Mouse (Mus musculus) forebrain, embryonic 14.5 days (tissue): ENCODE measurements around the gene Fastk. TPM values are rescaled to one million over a fixed set of nuclear protein-coding genes. Genes with fewer than 3 reads are reported as not detected.

ENCODE experiments used
- ATAC-seq: fragments of 200-750 bp; cut with Nextera tagmentation; 2 replicates; pipeline ENCODE4 v1.8.0; 2017; ENCODE audit warnings: mild to moderate bottlenecking, moderate library complexity
- DNase-seq: peaks from one replicate; pipeline ENCODE4 v3.0.0-alpha.2; 2015; ENCODE audit warnings: low spot score
- H3K27ac ChIP-seq: fragments of 300-500 bp; sonication (generic); 2 replicates; pipeline ENCODE4 v1.5.1; 2014; ENCODE audit warnings: low read depth, mild to moderate bottlenecking, control low read depth, low read length, moderate library complexity
- H3K27me3 ChIP-seq: fragments of 300-500 bp; sonication (generic); replicated peaks from 2 replicates; pipeline ENCODE4 v1.6.1; 2014; ENCODE audit warnings: low read length, control low read depth, mixed read lengths; ENCODE audit not compliant: control insufficient read depth, insufficient read depth
- H3K36me3 ChIP-seq: fragments of 300-500 bp; sonication (generic); 2 replicates; pipeline ENCODE4 v1.6.1; 2014; ENCODE audit warnings: low read length, control low read depth; ENCODE audit not compliant: control insufficient read depth, insufficient read depth
- H3K4me1 ChIP-seq: fragments of 300-500 bp; sonication (generic); 2 replicates; pipeline ENCODE4 v1.6.1; 2014; ENCODE audit warnings: antibody characterized with exemption, low read length, control low read depth; ENCODE audit not compliant: control insufficient read depth, insufficient read depth
- H3K4me2 ChIP-seq: fragments of 300-500 bp; sonication (generic); 2 replicates; pipeline ENCODE4 v1.6.1; 2014; ENCODE audit warnings: mild to moderate bottlenecking, control low read depth, low read length
- H3K4me3 ChIP-seq: fragments of 300-500 bp; sonication (generic); 2 replicates; pipeline ENCODE4 v1.5.1; 2014; ENCODE audit warnings: low read depth, low read length, control low read depth
- H3K9ac ChIP-seq: fragments of 300-500 bp; sonication (generic); 2 replicates; pipeline ENCODE4 v1.6.1; 2014; ENCODE audit warnings: mild to moderate bottlenecking, low read length, control low read depth, moderate library complexity
- H3K9me3 ChIP-seq: fragments of 300-500 bp; sonication (generic); replicated peaks from 2 replicates; pipeline ENCODE4 v1.6.1; 2016; ENCODE audit warnings: low read length, control low read depth, mixed read lengths; ENCODE audit not compliant: control insufficient read depth
- WGBS: fragments of 180-500 bp; shearing (Covaris S2); extraction: QIAGEN DNeasy Blood & Tissue Kit; methylation state at CpG from one replicate; pipeline ENCODE4 v1.1.7; 2014; 5-methylcytosine and 5-hydroxymethylcytosine counted together
- polyA plus RNA-seq: library from polyadenylated mRNA; unstranded; fragments of >200 nt; fragmentation: Nextera tagmentation; extraction: Ambion mirVana; gene quantifications from 2 replicates; pipeline ENCODE4 v1.2.1, GENCODE M21; 2014

Gene Fastk
- polyA plus RNA-seq, 1 experiment from 2014 or later, result 89.3 TPM

DNA sequence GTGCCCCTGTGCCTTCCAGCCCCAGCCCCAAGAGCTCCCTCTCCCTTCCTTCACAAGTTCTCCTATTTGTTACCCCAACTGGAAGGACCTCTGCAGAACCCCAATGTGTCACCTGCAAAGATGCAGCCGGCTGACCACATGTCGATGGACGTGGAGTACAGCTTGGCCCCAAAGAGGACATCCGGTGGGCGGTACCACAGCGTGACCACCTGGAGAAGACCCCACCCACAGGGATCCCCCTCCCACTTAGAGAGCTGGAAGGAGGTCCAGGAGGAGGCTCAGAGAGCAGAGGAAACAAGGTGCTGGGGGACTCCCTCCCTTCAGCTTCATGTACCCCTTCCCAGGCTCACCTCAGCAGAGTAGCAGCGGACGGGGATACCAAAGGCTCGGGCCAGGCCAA is 24.7 kb downstream of the Fastk start:
- 85% methylated on average over 9 of the region's 9 CpGs for WGBS

GRCm38 (mm10) chr5:24417587-24417986 is 27.5 kb downstream of the Fastk start:
- DNase-seq (no peak), ATAC-seq (no peak)
- 90% methylated on average over 10 of the region's 10 CpGs for WGBS
- H3K4me2 ChIP-seq, result no peak overlapping the region
- H3K4me3 ChIP-seq, result no peak overlapping the region
- H3K9ac ChIP-seq, result no peak overlapping the region
- H3K27ac ChIP-seq, result no peak overlapping the region
- no peaks in the 10 kb centered on the region for H3K27me3 ChIP-seq
- peaks cover 30% of the 10 kb centered on the region for H3K36me3 ChIP-seq
- H3K4me1 ChIP-seq, result peaks cover 5% of the 10 kb centered on the region
- H3K9me3 ChIP-seq, result no peaks in the 10 kb centered on the region

More for the DNA sequence above, 24.7 kb downstream of the Fastk start:
- Histone ChIP-seq H3K27me3 (no peaks in the 10 kb centered on the region), H3K36me3 (peaks cover 30% of the 10 kb centered on the region), H3K4me1 (peaks cover 17% of the 10 kb centered on the region), H3K9ac (no peak overlapping the region), H3K27ac (no peak overlapping the region), H3K4me2 (no peak overlapping the region), H3K4me3 (no peak overlapping the region), H3K9me3 (no peaks in the 10 kb centered on the region)
- ATAC-seq, result no peak
- DNase-seq, result no peak

GRCm38 (mm10) chr5:24416222-24416736 is 28.8 kb downstream of the Fastk start:
- H3K4me1 ChIP-seq, result 0 out of 2 replicates have a peak, but pooled peaks cover 2% of the 10 kb centered on the region
- peak overlapping the region; percentile 14; the same call in 1 of the 2 replicates for H3K9ac ChIP-seq
- WGBS, result 3% methylated on average over 21 of the region's 21 CpGs
- DNase-seq (peak; percentile 81), ATAC-seq (peak; percentile 82)
- H3K27ac ChIP-seq, result no peak overlapping the region
- H3K4me2 ChIP-seq, result 0 out of 2 replicates have a peak overlapping the region, but pooled peaks have one; percentile 12
- no peak overlapping the region for H3K4me3 ChIP-seq
- no peaks in the 10 kb centered on the region for H3K9me3 ChIP-seq
- H3K36me3 ChIP-seq, result peaks cover 30% of the 10 kb centered on the region
- H3K27me3 ChIP-seq, result no peaks in the 10 kb centered on the region

GRCm38 (mm10) chr5:24413938-24414337 is 31.1 kb downstream of the Fastk start:
- 86% methylated on average over 13 of the region's 13 CpGs for WGBS
- Histone ChIP-seq H3K4me1 (0 out of 2 replicates have a peak, but pooled peaks cover 2% of the 10 kb centered on the region), H3K9ac (no peak overlapping the region), H3K4me3 (no peak overlapping the region), H3K27ac (no peak overlapping the region), H3K9me3 (no peaks in the 10 kb centered on the region), H3K4me2 (no peak overlapping the region), H3K36me3 (peaks cover 11% of the 10 kb centered on the region; the same call in 1 of the 2 replicates), H3K27me3 (no peaks in the 10 kb centered on the region)
- DNase-seq (no peak), ATAC-seq (no peak)

GRCm38 (mm10) chr5:24413042-24413693 is 31.9 kb downstream of the Fastk start, which contains the start of gene Asic3:
Asic3 (plus strand) TSS chr5:24413392.
- Histone ChIP-seq H3K4me3 (no peak within 1 kb of the TSS), H3K36me3 (0 out of 2 replicates have a peak, but pooled peaks cover 3% of the 10 kb centered on the region), H3K9me3 (no peaks in the 10 kb centered on the region), H3K27me3 (no peaks in the 10 kb centered on the region), H3K27ac (no peak within 1 kb of the TSS), H3K4me2 (no peak within 1 kb of the TSS), H3K9ac (no peak within 1 kb of the TSS), H3K4me1 (0 out of 2 replicates have a peak, but pooled peaks cover 2% of the 10 kb centered on the region)
- no peak for ATAC-seq
- 50% methylated on average over 11 of the region's 11 CpGs for WGBS
- DNase-seq, result no peak

GRCm38 (mm10) chr5:24412063-24412462 is 33.0 kb downstream of the Fastk start:
- Histone ChIP-seq H3K27me3 (no peaks in the 10 kb centered on the region), H3K27ac (no peak overlapping the region), H3K4me2 (no peak overlapping the region), H3K9me3 (no peaks in the 10 kb centered on the region), H3K36me3 (peaks cover 4% of the 10 kb centered on the region), H3K9ac (no peak overlapping the region), H3K4me1 (0 out of 2 replicates have a peak, but pooled peaks cover 2% of the 10 kb centered on the region), H3K4me3 (no peak overlapping the region)
- 96% methylated on average over 2 of the region's 2 CpGs for WGBS
- ATAC-seq (no peak), DNase-seq (no peak)

DNA sequence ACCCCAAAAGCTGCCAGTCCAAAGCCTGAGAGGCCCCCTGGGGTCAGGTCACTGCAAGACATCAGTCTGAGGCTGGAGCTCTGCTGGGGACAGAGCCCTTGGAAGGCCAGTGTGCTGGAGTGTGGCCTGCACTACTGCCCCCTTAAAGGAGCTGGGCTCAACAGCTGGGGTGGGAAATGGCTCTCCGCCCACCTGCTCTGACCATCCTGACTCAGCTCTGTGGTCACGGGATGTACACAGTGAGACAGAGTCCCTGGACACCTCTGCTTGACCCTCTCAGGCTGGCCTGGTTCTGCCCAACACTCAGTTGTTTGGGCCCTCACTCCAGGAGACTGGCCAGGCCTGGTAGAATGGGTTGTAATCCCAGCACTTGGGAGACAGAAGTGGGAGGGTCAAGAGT is 35.6 kb downstream of the Fastk start:
- no peak for ATAC-seq
- H3K27ac ChIP-seq, result no peak overlapping the region
- 84% methylated on average over 2 of the region's 2 CpGs for WGBS

GRCm38 (mm10) chr5:24408651-24409050 is 36.4 kb downstream of the Fastk start:
- no peaks in the 10 kb centered on the region for H3K9me3 ChIP-seq
- peaks cover 16% of the 10 kb centered on the region for H3K36me3 ChIP-seq
- ATAC-seq, result no peak
- 91% methylated on average over 13 of the region's 13 CpGs for WGBS
- H3K4me1 ChIP-seq, result no peaks in the 10 kb centered on the region
- H3K27ac ChIP-seq, result no peak overlapping the region
- H3K4me2 ChIP-seq, result no peak overlapping the region
- H3K27me3 ChIP-seq, result no peaks in the 10 kb centered on the region
- no peak overlapping the region for H3K4me3 ChIP-seq
- no peak for DNase-seq
- no peak overlapping the region for H3K9ac ChIP-seq

More for the DNA sequence above, 35.6 kb downstream of the Fastk start:
- no peaks in the 10 kb centered on the region for H3K27me3 ChIP-seq
- no peak overlapping the region for H3K4me2 ChIP-seq
- peaks cover 14% of the 10 kb centered on the region for H3K36me3 ChIP-seq
- no peak overlapping the region for H3K9ac ChIP-seq
- DNase-seq, result no peak
- H3K4me1 ChIP-seq, result no peaks in the 10 kb centered on the region
- no peak overlapping the region for H3K4me3 ChIP-seq
- no peaks in the 10 kb centered on the region for H3K9me3 ChIP-seq

DNA sequence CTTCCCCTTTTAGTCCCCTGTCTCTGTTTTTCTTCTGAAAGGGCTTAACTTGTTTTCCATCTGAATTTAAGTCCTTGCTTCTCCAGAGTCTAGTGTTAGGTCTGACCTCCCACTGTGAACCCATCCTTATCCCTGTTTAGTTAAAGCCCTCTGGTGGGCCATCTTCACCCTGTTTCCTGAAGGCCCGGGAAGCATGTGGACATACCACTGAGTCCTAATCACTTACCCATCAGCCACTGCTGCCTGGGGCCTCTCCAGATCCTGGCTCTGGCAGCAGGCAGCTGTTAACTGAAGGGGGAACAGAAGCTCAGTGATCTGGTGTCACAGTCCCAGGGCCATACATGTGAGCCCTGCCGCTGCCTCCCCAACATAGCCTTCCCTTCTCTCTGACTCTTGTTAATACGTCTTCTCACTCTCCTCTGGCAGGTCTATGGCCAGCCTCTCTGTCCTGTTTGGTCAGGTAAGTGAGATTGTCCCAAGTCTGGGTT is 39.7 kb downstream of the Fastk start:
- DNase-seq, result no peak
- WGBS, result 76% methylated on average over 3 of the region's 3 CpGs
- Histone ChIP-seq H3K4me1 (no peaks in the 10 kb centered on the region), H3K4me3 (no peak overlapping the region), H3K36me3 (peaks cover 45% of the 10 kb centered on the region), H3K4me2 (no peak overlapping the region), H3K27me3 (no peaks in the 10 kb centered on the region), H3K27ac (no peak overlapping the region), H3K9ac (no peak overlapping the region), H3K9me3 (no peaks in the 10 kb centered on the region)
- ATAC-seq, result no peak
